Mouse (Mus musculus): ENCODE data around the gene Gm21921.
"Not testable (repeated sequence)": the region's sequence is repeated elsewhere in the genome, so short reads cannot be mapped to it uniquely, and the experiment has no call there.

Gm21921 gene

GRCm38 (mm10) chrY:24796143-24796542 lies at the start of gene Gm21921:
Gene Gm21921, minus strand, starts transcription at chrY:24796243.
- not testable (repeated sequence) for DNase-seq (ENCODE audit: low spot score in 2 of 2)

All from urinary bladder, postnatal 4 days (tissue).